Mouse (Mus musculus) spleen, postnatal 36 days (tissue): ENCODE results near the gene Spred3.

Experiments
- DNase-seq, 2 experiments: peaks; one replicate each; pipeline ENCODE4 v3.0.0; 2022; ENCODE audit warnings: low spot score in 2 of 2, mixed read lengths in 1 of 2

Gene Spred3

DNA sequence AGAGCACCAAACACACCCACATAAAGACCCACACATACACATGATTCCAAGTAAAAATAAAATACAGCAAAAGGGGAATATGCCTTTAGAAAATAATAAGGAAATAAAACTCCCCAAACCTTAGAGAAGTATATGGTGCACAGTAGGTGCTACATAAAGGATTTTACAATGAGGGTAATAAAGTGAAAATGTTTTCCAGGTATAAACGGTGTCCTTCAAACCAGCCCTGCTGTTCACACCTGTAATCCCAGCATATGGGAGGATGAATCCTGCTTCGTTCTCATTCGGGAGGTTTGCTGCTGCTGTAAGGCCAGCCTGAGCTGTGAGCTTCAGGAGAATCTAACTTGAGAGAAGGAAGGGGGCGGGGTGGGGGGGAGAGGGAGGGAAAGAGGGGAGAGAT lies 36.0 kb downstream of the Spred3 start:
- no peak for DNase-seq

DNA sequence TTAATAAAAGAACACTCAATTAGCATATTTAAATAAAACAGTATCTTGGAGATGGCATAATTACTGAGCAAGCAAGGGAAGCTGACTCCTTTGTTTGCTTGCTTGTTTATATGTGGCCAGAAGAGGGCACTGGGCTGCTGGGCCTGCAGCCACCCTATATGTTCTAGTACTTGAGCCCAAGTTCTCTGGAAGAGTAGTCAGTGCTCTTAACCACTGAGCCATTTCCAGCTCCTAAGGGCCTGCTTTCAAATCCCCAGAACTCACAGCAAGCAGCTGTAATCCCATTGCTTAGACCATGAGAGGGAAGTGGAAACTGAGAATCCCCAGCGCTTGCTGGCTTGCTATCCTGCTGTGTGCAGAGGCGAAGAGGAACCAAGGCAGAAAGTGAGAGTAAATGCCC lies 41.5 kb downstream of the Spred3 start:
- peak in 1 of 2 experiments; percentile 24 for DNase-seq

GRCm38 (mm10) chr7:29126173-29126915 lies 43.9 kb downstream of the Spred3 start:
- peak; percentile 67 to 72 for DNase-seq

DNA sequence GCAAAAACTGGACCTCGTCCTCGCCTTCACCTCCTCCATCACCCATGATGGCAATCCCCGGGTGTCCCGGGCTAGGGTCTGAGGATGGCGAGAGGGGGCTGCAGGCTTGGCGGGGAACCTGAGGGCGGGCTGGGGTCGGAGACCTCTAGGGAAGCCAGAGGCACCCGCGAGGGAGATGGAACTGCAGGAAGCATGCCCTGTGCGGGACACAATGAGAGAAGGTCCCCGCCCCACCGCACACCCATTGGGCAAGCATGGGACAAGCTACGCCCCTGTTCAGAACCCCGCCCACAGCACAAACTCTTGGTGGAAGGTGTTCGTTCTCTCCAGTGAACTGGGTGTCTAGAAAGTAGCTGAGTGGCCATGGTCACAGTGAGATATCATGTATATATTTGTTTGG lies 45.2 kb downstream of the Spred3 start, which contains the start of gene Ryr1:
Gene Ryr1, minus strand, starts transcription at position 210 of the 400 bp plus-strand sequence.
- peak; percentile 35 to 46 for DNase-seq

- no peak for DNase-seq
These were observed 46.5 kb downstream of the Spred3 start for GRCm38 (mm10) chr7:29123531-29124358.

DNA sequence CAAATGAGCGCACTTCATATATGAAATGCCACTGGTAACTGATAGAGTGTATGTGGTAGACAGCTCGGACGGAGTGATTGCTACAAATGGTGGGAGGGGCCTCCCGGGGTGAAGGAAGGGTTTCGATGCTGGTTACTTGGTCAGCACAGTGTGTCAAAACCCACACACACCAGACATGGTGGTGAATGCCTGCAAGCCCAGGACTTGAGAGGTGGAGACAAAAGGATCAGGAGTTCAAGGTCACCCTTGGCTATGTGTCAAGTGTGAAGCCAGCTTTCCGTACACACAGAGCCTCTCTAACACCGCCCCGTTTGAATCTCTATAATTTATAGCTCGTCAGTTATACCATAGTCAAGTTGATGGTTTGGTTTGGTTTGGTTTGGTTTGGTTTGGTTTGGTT lies 47.4 kb downstream of the Spred3 start:
- no peak for DNase-seq

DNA sequence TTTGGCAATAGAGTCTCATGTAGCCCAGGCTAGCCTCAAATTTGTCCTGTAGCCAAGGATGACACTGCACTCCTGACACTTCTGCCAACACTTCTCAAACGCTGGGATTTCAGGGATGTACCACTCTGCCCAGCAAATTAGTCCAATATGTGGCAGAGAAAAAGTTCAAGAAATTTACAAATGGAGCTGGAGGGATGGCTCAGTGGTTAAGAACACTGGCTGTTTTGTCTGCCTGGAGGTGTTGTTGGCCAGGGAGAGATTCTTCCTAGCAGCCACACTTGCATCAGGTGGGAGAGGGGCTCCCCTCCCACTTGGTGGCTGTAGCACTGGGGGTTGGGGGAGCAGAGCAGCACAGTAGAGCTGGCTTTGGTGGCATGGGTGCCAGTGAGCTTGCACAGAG lies 50.7 kb downstream of the Spred3 start:
- no peak for DNase-seq

DNA sequence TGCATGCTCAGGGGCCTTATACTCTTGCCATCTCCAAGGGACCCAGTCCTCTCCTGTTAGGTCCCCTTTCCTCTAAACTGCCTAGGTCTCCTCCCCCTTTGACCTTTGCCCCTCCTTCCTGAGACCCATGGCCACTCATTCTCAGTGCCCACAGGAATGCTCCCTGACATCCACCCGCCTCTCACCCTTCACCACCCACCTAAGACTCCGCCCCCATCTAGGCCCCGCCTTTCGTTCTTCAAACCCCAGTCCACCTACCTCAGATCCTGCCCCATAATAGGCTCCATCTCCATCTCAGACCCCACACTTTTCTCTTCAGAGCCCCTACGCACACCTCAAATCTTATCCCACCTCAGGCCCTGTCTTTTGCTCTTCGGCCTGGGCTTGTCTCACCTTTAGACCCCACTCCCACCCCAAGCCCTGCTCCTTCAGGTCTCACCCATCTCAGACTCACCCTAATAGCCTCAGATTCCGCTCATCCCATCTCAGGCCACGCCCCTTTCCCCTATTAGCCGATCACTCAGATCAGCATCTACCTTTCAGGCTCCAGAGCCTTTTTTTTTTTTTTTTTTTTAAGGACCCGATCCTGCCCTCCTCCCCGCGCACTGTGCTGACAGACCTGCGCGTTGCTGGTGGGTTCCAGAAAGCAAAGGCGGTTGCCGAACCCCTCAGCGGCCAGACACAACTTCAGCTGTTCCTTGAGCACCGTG lies 51.9 kb downstream of the Spred3 start:
- DNase-seq: no peak

DNA sequence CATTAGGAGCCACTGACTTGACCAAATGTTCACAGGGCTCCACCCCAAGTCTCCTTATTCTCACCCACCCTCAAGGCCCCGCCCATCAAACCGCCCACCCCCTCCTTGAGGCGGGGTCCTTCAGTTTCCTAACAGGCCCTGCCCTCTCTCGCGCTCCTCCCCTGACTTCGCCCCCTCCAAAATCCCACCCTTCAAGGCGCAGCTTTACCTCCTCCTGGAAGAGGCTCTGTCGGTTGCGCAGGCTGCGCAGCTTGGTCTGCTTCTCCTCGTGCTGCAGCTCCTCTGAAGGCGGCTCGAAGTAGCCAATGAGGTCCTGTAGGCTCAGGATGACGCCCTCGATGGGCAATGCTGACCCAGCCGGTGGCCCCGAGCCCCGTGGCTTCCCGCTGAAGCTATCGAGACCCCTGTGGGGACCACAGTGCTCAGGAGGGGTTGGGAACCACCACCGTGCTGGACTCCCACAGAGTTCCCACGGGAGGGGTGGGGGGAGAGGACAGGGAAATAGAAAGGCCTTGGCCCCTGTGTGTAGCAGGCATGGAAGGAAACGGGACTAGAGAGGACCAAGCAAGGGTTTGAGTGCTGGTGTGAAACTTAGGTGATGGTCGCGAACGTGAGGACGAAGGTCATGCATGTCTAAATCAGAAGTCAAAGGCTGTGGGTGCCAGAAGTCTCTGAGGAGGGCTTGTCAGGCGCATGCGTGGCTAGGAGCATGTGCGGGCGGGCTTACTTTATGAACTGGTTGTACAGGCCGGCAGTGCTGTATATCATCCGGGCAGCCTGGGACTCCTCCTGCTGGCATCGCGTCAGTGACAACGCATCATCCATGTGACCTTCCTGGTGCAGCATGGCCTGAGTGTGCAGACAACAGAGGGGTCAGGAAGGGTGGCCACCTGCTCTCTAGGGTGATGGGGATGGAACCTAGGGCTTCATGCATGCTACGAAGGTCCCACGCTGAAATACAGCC lies 60.9 kb downstream of the Spred3 start:
- peak in 1 of 2 experiments; percentile 18 for DNase-seq
